Mouse (Mus musculus): Measurements from ENCODE around the gene Fbxl17. TPM values are rescaled to one million over a fixed set of nuclear protein-coding genes. Genes with fewer than 3 reads are reported as not detected.

Fbxl17 gene
- total and polyA plus RNA-seq, 3 experiments = 8.2 to 9.9 (median 8.8) TPM

DNA sequence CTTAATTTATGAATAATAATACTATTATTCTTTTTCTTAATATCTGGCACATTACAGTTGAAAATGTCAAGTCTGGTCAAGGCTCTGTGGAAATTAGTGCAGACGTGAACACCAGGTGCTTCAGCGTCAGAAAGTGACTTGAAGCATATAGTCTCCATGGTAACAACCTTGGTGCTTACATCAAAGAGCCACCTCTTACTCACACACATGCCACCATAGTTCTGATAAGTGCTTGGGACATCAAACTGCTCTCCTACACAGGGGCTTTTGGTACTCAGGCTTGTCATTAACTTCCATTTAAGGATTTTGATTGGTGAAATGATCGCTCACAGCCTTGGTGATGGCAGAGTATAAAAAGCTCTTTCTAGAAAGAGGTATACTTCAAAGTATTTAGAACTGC is 333.1 kb downstream of the Fbxl17 start:
- H3K27me3 ChIP-seq (ENCODE audit: insufficient read depth, low read length) = no peaks in the 10 kb centered on the region
- H3K4me1 ChIP-seq (ENCODE audit: insufficient read depth, low read depth, low read length) = peaks cover 3% of the 10 kb centered on the region; the same call in 1 of the 2 replicates
- no peak for DNase-seq (ENCODE audit: low spot score)
- H3K4me3 ChIP-seq (ENCODE audit: low read depth, low read length) = no peak overlapping the region
- ATAC-seq (ENCODE audit: extremely low read depth, insufficient number of reproducible peaks, low FRiP score, poor library complexity, severe bottlenecking) = no peak
- H3K36me3 ChIP-seq (replicated peaks) = peaks cover 10% of the 10 kb centered on the region
- no peak for TF ChIP-seq CTCF (IDR thresholded peaks at IDR 0.05; ENCODE audit: low read depth, low read length)
- no peaks in the 10 kb centered on the region for H3K9me3 ChIP-seq (replicated peaks)

DNA sequence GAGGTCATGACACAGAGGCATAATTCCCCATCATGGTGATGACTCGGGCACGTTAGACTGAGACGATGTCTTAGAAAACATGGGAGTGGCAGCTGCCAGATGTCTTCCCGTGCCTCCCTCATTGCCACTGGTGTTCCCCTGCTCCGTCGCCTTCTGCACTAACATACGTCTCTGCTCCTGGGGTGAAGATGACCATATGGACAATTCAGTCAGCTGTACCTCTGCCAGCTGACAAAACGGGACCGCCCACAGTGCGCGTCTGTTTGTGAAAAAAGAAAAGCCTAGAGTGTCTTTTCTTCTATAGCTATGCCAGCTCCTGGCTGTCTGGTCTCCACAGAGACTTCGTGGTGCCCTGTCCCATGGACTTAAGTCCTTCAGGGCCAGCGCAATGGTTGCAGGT is 334.0 kb downstream of the Fbxl17 start:
- H3K4me1 ChIP-seq (ENCODE audit: insufficient read depth, low read depth, low read length) = peaks cover 3% of the 10 kb centered on the region; the same call in 1 of the 2 replicates
- no peak for DNase-seq (ENCODE audit: low spot score)
- ATAC-seq (ENCODE audit: extremely low read depth, insufficient number of reproducible peaks, low FRiP score, poor library complexity, severe bottlenecking) = no peak

DNA sequence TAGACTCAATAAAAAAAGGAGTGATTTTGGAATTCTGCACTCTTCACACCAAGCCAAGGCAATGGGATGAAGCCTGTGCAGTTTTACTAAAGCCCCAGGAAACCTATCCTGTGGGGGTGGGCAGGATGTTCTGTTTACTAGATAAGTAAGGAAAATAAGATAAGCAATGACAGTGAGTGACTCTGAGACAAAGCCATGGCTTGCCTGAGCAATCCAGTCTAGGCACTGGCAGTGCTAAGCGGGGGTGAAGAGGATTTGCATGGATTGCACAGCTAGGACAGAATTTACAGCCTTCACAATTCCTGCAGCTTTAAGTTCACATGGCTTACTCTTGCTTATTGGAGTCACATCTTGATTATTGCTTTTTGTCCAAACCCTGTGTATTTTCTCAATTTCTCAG is 335.5 kb downstream of the Fbxl17 start:
- TF ChIP-seq GATA1 (IDR thresholded peaks at IDR 0.05; ENCODE audit: borderline replicate concordance, low read length) (no peak), TAL1 (conservative IDR thresholded peaks at IDR 0.05; ENCODE audit: low read depth, low read length) (no peak), CTCF (IDR thresholded peaks at IDR 0.05; ENCODE audit: low read depth, low read length) (no peak), POLR2AphosphoS5 (IDR thresholded peaks at IDR 0.05; ENCODE audit: insufficient replicate concordance, low read depth, low read length) (no peak), GATA2 (IDR thresholded peaks at IDR 0.05; ENCODE audit: borderline replicate concordance, low read depth, low read length) (no peak)
- peaks cover 17% of the 10 kb centered on the region for H3K36me3 ChIP-seq (replicated peaks)
- no peaks in the 10 kb centered on the region for H3K9me3 ChIP-seq (replicated peaks)
- ATAC-seq (ENCODE audit: extremely low read depth, insufficient number of reproducible peaks, low FRiP score, poor library complexity, severe bottlenecking) = peak; percentile 59
- H3K4me3 ChIP-seq (ENCODE audit: low read depth, low read length) = no peak overlapping the region
- H3K4me1 ChIP-seq (ENCODE audit: insufficient read depth, low read depth, low read length) = peaks cover 3% of the 10 kb centered on the region; the same call in 1 of the 2 replicates
- H3K27me3 ChIP-seq (ENCODE audit: insufficient read depth, low read length) = no peaks in the 10 kb centered on the region
- DNase-seq (ENCODE audit: low spot score) = no peak

More for the DNA sequence above, 334.0 kb downstream of the Fbxl17 start:
- Histone ChIP-seq H3K27me3 (ENCODE audit: insufficient read depth, low read length) (no peaks in the 10 kb centered on the region), H3K4me3 (ENCODE audit: low read depth, low read length) (no peak overlapping the region), H3K36me3 (replicated peaks) (peaks cover 10% of the 10 kb centered on the region), H3K9me3 (replicated peaks) (no peaks in the 10 kb centered on the region)
- no peak for TF ChIP-seq CTCF (IDR thresholded peaks at IDR 0.05; ENCODE audit: low read depth, low read length)
- no peak for TF ChIP-seq GATA1 (IDR thresholded peaks at IDR 0.05; ENCODE audit: borderline replicate concordance, low read length)
- TF ChIP-seq TAL1 (conservative IDR thresholded peaks at IDR 0.05; ENCODE audit: low read depth, low read length) = no peak
- TF ChIP-seq GATA2 (IDR thresholded peaks at IDR 0.05; ENCODE audit: borderline replicate concordance, low read depth, low read length) = no peak
- TF ChIP-seq POLR2AphosphoS5 (IDR thresholded peaks at IDR 0.05; ENCODE audit: insufficient replicate concordance, low read depth, low read length) = no peak

DNA sequence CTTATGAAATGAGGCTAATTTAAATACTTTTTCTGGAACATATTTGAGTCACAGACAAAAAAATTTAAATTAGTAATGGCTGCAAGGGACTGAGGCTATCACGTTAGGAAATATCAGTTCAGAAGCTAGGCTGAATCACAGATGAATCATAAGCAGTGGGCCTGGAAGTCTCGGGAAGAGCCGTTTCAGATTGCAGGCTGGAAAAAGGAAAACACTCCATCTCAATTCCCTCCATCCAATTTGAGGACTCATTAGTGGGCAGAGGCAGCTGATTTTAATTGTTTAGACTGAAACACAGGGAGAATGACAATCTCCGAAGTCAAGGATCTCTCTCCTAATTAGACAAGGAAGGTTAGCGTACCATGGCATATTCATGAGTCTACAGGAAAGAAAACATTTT is 337.9 kb downstream of the Fbxl17 start:
- TF ChIP-seq GATA2 (IDR thresholded peaks at IDR 0.05; ENCODE audit: borderline replicate concordance, low read depth, low read length) (no peak), POLR2AphosphoS5 (IDR thresholded peaks at IDR 0.05; ENCODE audit: insufficient replicate concordance, low read depth, low read length) (no peak), CTCF (IDR thresholded peaks at IDR 0.05; ENCODE audit: low read depth, low read length) (no peak), TAL1 (conservative IDR thresholded peaks at IDR 0.05; ENCODE audit: low read depth, low read length) (no peak), GATA1 (IDR thresholded peaks at IDR 0.05; ENCODE audit: borderline replicate concordance, low read length) (no peak)
- DNase-seq (ENCODE audit: low spot score) (no peak), ATAC-seq (ENCODE audit: extremely low read depth, insufficient number of reproducible peaks, low FRiP score, poor library complexity, severe bottlenecking) (no peak)
- Histone ChIP-seq H3K9me3 (replicated peaks) (no peaks in the 10 kb centered on the region), H3K27me3 (ENCODE audit: insufficient read depth, low read length) (no peaks in the 10 kb centered on the region), H3K36me3 (replicated peaks) (peaks cover 13% of the 10 kb centered on the region), H3K4me3 (ENCODE audit: low read depth, low read length) (no peak overlapping the region), H3K4me1 (ENCODE audit: insufficient read depth, low read depth, low read length) (peaks cover 3% of the 10 kb centered on the region; the same call in 1 of the 2 replicates)

DNA sequence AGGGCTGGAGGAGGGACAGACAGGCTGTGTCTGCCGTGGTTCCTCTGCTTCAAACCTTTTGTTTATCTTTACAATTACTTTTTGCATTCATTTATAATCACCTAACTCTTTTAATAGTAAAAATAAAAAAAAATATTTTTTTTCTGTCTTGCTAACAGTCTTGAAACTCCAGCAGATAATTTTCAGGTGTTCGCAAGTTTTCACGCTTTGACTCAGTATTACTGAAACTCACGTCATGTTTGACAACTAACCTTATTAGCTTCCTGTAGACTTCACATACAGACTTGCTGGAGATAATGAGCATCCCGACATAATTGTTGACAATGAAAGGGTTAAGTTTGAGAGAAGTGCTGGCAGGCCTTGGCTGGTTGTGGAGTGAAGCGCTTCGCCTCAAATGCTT is 340.6 kb downstream of the Fbxl17 start:
- DNase-seq (ENCODE audit: low spot score) (no peak), ATAC-seq (ENCODE audit: extremely low read depth, insufficient number of reproducible peaks, low FRiP score, poor library complexity, severe bottlenecking) (no peak)
- H3K27me3 ChIP-seq (ENCODE audit: insufficient read depth, low read length) = no peaks in the 10 kb centered on the region
- no peak overlapping the region for H3K4me3 ChIP-seq (ENCODE audit: low read depth, low read length)
- TF ChIP-seq GATA1 (IDR thresholded peaks at IDR 0.05; ENCODE audit: borderline replicate concordance, low read length) (no peak), CTCF (IDR thresholded peaks at IDR 0.05; ENCODE audit: low read depth, low read length) (no peak), TAL1 (conservative IDR thresholded peaks at IDR 0.05; ENCODE audit: low read depth, low read length) (no peak), GATA2 (IDR thresholded peaks at IDR 0.05; ENCODE audit: borderline replicate concordance, low read depth, low read length) (no peak), POLR2AphosphoS5 (IDR thresholded peaks at IDR 0.05; ENCODE audit: insufficient replicate concordance, low read depth, low read length) (no peak)
- H3K4me1 ChIP-seq (ENCODE audit: insufficient read depth, low read depth, low read length) = 0 out of 2 replicates have a peak, but pooled peaks cover under 1% of the 10 kb centered on the region
- peaks cover 7% of the 10 kb centered on the region for H3K36me3 ChIP-seq (replicated peaks)
- H3K9me3 ChIP-seq (replicated peaks) = no peaks in the 10 kb centered on the region

DNA sequence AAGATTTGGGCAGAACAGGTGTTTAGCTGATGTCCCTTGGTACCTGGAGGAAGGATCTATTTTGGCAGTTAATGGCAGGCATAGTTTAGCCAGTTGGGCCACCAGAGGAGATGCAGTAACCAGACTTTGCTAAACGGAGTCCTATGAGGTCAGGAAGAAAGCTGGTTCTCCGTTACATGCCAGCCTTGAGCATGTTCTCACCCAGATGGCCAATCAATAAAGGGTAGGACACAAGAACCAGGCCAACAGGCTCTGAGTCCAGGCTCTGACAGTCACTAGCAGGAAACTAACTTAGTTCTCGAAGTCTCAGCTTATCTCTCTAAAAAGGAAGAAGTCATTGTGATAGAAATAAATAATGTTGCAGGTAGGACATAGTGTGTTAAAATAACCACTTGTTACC is 341.4 kb downstream of the Fbxl17 start:
- no peak for TF ChIP-seq CTCF (IDR thresholded peaks at IDR 0.05; ENCODE audit: low read depth, low read length)
- no peak for TF ChIP-seq GATA2 (IDR thresholded peaks at IDR 0.05; ENCODE audit: borderline replicate concordance, low read depth, low read length)
- no peak for TF ChIP-seq POLR2AphosphoS5 (IDR thresholded peaks at IDR 0.05; ENCODE audit: insufficient replicate concordance, low read depth, low read length)
- TF ChIP-seq TAL1 (conservative IDR thresholded peaks at IDR 0.05; ENCODE audit: low read depth, low read length) = no peak
- no peak for TF ChIP-seq GATA1 (IDR thresholded peaks at IDR 0.05; ENCODE audit: borderline replicate concordance, low read length)
- no peak for ATAC-seq (ENCODE audit: extremely low read depth, insufficient number of reproducible peaks, low FRiP score, poor library complexity, severe bottlenecking)
- H3K4me3 ChIP-seq (ENCODE audit: low read depth, low read length) = no peak overlapping the region

More for the DNA sequence above, 341.4 kb downstream of the Fbxl17 start:
- no peaks in the 10 kb centered on the region for H3K27me3 ChIP-seq (ENCODE audit: insufficient read depth, low read length)
- H3K36me3 ChIP-seq (replicated peaks) = peaks cover 7% of the 10 kb centered on the region
- DNase-seq (ENCODE audit: low spot score) = no peak
- H3K4me1 ChIP-seq (ENCODE audit: insufficient read depth, low read depth, low read length) = no peaks in the 10 kb centered on the region
- H3K9me3 ChIP-seq (replicated peaks) = no peaks in the 10 kb centered on the region
